Mouse (Mus musculus): ENCODE measurements at regions not wholly inside any gene's neighbourhood (a gene's known extent, or its start where the extent isn't known, plus 50 kb on each side); places are given as distances from the start of the nearest gene placed in this dataset.
A peak's percentile ranks its signal among the peaks of the same experiment; 100 is the strongest.

- no peak overlapping the region for H3K27ac ChIP-seq (ENCODE audit: low read depth, low read length)
- H3K4me2 ChIP-seq (replicated peaks; ENCODE audit: low read depth, low read length) = no peak overlapping the region
- no peak overlapping the region for H3K9ac ChIP-seq (ENCODE audit: low read depth, low read length)
- no peaks in the 10 kb centered on the region; the same call in 1 of the 2 replicates for H3K27me3 ChIP-seq (ENCODE audit: control insufficient read depth, insufficient read depth, low read length)
- no peak overlapping the region for H3K4me3 ChIP-seq (ENCODE audit: low read depth, low read length)
- peaks cover 20% of the 10 kb centered on the region for H3K4me1 ChIP-seq (replicated peaks; ENCODE audit: control insufficient read depth, insufficient read depth, low read length)
- ATAC-seq (ENCODE audit: low FRiP score) = no peak
- H3K36me3 ChIP-seq (ENCODE audit: control insufficient read depth, insufficient read depth, low read length) = no peaks in the 10 kb centered on the region
- no peaks in the 10 kb centered on the region for H3K9me3 ChIP-seq (ENCODE audit: control insufficient read depth, low read length)
- 88% methylated on average over 5 of the region's 5 CpGs for WGBS
- no peak for DNase-seq (ENCODE audit: low spot score)
Measured at GRCm38 (mm10) chr5:111635092-111635491, 98.6 kb upstream of the Gm26897 start.

GRCm38 (mm10) chr5:111636969-111637368 lies 96.8 kb upstream of the Gm26897 start:
- Histone ChIP-seq H3K27ac (ENCODE audit: low read depth, low read length) (no peak overlapping the region), H3K4me1 (replicated peaks; ENCODE audit: control insufficient read depth, insufficient read depth, low read length) (peaks cover 14% of the 10 kb centered on the region)

DNA sequence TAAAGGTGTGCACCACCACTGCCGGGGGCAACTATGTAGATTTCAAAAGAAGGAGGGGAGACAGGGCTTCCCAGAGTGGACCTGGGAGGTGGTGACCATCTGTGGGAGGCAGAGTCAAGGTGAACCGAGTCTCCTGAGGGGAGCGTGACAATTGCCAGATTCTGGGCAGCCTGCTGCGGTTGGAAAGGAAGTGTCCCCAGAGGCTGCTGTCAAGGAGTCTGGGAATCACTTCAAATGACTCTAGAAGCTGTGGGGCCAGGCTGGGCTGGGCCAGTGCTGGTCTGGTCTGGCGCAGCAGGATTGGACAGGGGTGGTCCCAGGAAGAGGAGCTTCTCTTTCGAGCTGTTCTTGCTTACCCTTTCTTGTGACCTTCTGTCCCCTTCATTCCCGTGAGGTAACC lies 95.4 kb upstream of the Gm26897 start:
- no peak overlapping the region for H3K27ac ChIP-seq (ENCODE audit: low read depth, low read length)

More at GRCm38 (mm10) chr5:111636969-111637368, 96.8 kb upstream of the Gm26897 start:
- no peaks in the 10 kb centered on the region for H3K36me3 ChIP-seq (ENCODE audit: control insufficient read depth, insufficient read depth, low read length)
- no peaks in the 10 kb centered on the region for H3K9me3 ChIP-seq (ENCODE audit: control insufficient read depth, low read length)
- ATAC-seq (ENCODE audit: low FRiP score) (no peak), DNase-seq (ENCODE audit: low spot score) (no peak)
- no peak overlapping the region for H3K9ac ChIP-seq (ENCODE audit: low read depth, low read length)
- H3K27me3 ChIP-seq (ENCODE audit: control insufficient read depth, insufficient read depth, low read length) = no peaks in the 10 kb centered on the region; the same call in 1 of the 2 replicates
- WGBS = 56% methylated on average over 4 of the region's 4 CpGs
- no peak overlapping the region for H3K4me3 ChIP-seq (ENCODE audit: low read depth, low read length)
- H3K4me2 ChIP-seq (replicated peaks; ENCODE audit: low read depth, low read length) = no peak overlapping the region

GRCm38 (mm10) chr5:111639476-111640287 lies 94.0 kb upstream of the Gm26897 start:
- Histone ChIP-seq H3K36me3 (ENCODE audit: control insufficient read depth, insufficient read depth, low read length) (no peaks in the 10 kb centered on the region), H3K9me3 (ENCODE audit: control insufficient read depth, low read length) (no peaks in the 10 kb centered on the region), H3K27me3 (ENCODE audit: control insufficient read depth, insufficient read depth, low read length) (no peaks in the 10 kb centered on the region; the same call in 1 of the 2 replicates), H3K4me2 (replicated peaks; ENCODE audit: low read depth, low read length) (peak overlapping the region; percentile 36), H3K4me1 (replicated peaks; ENCODE audit: control insufficient read depth, insufficient read depth, low read length) (peaks cover 13% of the 10 kb centered on the region), H3K4me3 (ENCODE audit: low read depth, low read length) (0 out of 2 replicates have a peak overlapping the region, but pooled peaks have one; percentile 6), H3K27ac (ENCODE audit: low read depth, low read length) (peak overlapping the region; percentile 54; the same call in 1 of the 2 replicates), H3K9ac (ENCODE audit: low read depth, low read length) (peak overlapping the region; percentile 34; the same call in 1 of the 2 replicates)
- peak; percentile 58 for ATAC-seq (ENCODE audit: low FRiP score)
- WGBS = 3% methylated on average over 28 of the region's 29 CpGs
- no peak for DNase-seq (ENCODE audit: low spot score)

More for the DNA sequence above, 95.4 kb upstream of the Gm26897 start:
- WGBS = 64% methylated on average over 7 of the region's 7 CpGs
- Histone ChIP-seq H3K4me1 (replicated peaks; ENCODE audit: control insufficient read depth, insufficient read depth, low read length) (peaks cover 13% of the 10 kb centered on the region), H3K27me3 (ENCODE audit: control insufficient read depth, insufficient read depth, low read length) (no peaks in the 10 kb centered on the region; the same call in 1 of the 2 replicates), H3K4me2 (replicated peaks; ENCODE audit: low read depth, low read length) (no peak overlapping the region), H3K4me3 (ENCODE audit: low read depth, low read length) (no peak overlapping the region), H3K9ac (ENCODE audit: low read depth, low read length) (no peak overlapping the region), H3K9me3 (ENCODE audit: control insufficient read depth, low read length) (no peaks in the 10 kb centered on the region), H3K36me3 (ENCODE audit: control insufficient read depth, insufficient read depth, low read length) (no peaks in the 10 kb centered on the region)
- ATAC-seq (ENCODE audit: low FRiP score) = no peak
- DNase-seq (ENCODE audit: low spot score) = no peak

- no peak for ATAC-seq (ENCODE audit: low FRiP score)
- WGBS = 46% methylated on average over 7 of the region's 7 CpGs
- Histone ChIP-seq H3K4me3 (ENCODE audit: low read depth, low read length) (no peak overlapping the region), H3K4me2 (replicated peaks; ENCODE audit: low read depth, low read length) (no peak overlapping the region), H3K27me3 (ENCODE audit: control insufficient read depth, insufficient read depth, low read length) (no peaks in the 10 kb centered on the region; the same call in 1 of the 2 replicates), H3K27ac (ENCODE audit: low read depth, low read length) (no peak overlapping the region), H3K4me1 (replicated peaks; ENCODE audit: control insufficient read depth, insufficient read depth, low read length) (peaks cover 13% of the 10 kb centered on the region), H3K9ac (ENCODE audit: low read depth, low read length) (no peak overlapping the region), H3K9me3 (ENCODE audit: control insufficient read depth, low read length) (no peaks in the 10 kb centered on the region), H3K36me3 (ENCODE audit: control insufficient read depth, insufficient read depth, low read length) (no peaks in the 10 kb centered on the region)
- no peak for DNase-seq (ENCODE audit: low spot score)
Measured at GRCm38 (mm10) chr5:111640976-111641375, 92.7 kb upstream of the Gm26897 start.

DNA sequence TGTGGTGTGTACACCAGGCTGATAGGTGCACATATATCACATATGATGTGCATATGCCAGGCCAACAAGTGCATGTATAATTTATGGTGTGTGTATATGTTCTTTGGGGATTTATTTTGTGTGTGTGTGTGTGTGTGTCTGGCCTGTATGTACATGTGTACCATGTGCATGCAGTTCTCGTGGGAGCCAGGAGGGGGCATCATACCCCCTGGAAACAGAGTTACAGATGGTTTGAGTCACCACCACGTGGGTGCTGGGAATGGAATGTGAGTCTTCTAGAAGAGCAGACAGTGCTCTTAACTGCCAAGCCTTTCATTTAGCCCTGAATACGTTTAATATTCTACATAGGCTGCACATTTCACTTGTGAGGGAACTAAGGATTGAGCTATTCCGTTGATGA lies 92.0 kb upstream of the Gm26897 start:
- H3K9me3 ChIP-seq (ENCODE audit: control insufficient read depth, low read length) = no peaks in the 10 kb centered on the region
- 87% methylated on average over 4 of the region's 4 CpGs for WGBS
- ATAC-seq (ENCODE audit: low FRiP score) = no peak
- H3K27ac ChIP-seq (ENCODE audit: low read depth, low read length) = no peak overlapping the region
- no peak overlapping the region for H3K4me3 ChIP-seq (ENCODE audit: low read depth, low read length)
- no peak overlapping the region for H3K9ac ChIP-seq (ENCODE audit: low read depth, low read length)
- no peaks in the 10 kb centered on the region; the same call in 1 of the 2 replicates for H3K27me3 ChIP-seq (ENCODE audit: control insufficient read depth, insufficient read depth, low read length)
- no peaks in the 10 kb centered on the region for H3K36me3 ChIP-seq (ENCODE audit: control insufficient read depth, insufficient read depth, low read length)
- no peak overlapping the region for H3K4me2 ChIP-seq (replicated peaks; ENCODE audit: low read depth, low read length)
- DNase-seq (ENCODE audit: low spot score) = no peak
- H3K4me1 ChIP-seq (replicated peaks; ENCODE audit: control insufficient read depth, insufficient read depth, low read length) = peaks cover 13% of the 10 kb centered on the region

DNA sequence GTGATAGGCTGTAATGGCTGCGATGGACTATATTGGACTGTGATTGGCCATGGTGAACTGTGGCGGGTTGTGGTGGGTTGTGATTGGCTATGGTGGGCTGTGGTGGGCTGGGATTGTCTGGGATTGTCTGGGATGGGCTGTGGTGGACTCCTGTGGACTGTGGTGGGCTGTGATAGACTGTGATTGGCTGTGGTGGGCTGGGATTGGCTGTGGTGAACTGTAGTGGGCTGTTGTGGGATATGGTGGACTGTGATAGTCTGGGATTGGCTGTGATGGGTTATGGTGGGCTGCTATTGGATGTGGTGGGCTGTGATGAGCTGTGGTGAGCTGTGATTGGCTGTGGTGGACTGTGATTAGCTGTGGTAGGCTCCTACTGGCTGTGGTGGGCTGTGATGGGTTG lies 89.6 kb upstream of the Gm26897 start:
- 93% methylated on average over 2 of the region's 2 CpGs for WGBS
- no peaks in the 10 kb centered on the region for H3K36me3 ChIP-seq (ENCODE audit: control insufficient read depth, insufficient read depth, low read length)
- ATAC-seq (ENCODE audit: low FRiP score) (no peak), DNase-seq (ENCODE audit: low spot score) (no peak)
- no peak overlapping the region for H3K27ac ChIP-seq (ENCODE audit: low read depth, low read length)
- no peak overlapping the region for H3K4me2 ChIP-seq (replicated peaks; ENCODE audit: low read depth, low read length)
- H3K9me3 ChIP-seq (ENCODE audit: control insufficient read depth, low read length) = no peaks in the 10 kb centered on the region
- no peaks in the 10 kb centered on the region; the same call in 1 of the 2 replicates for H3K27me3 ChIP-seq (ENCODE audit: control insufficient read depth, insufficient read depth, low read length)
- no peak overlapping the region for H3K4me3 ChIP-seq (ENCODE audit: low read depth, low read length)
- H3K9ac ChIP-seq (ENCODE audit: low read depth, low read length) = no peak overlapping the region
- H3K4me1 ChIP-seq (replicated peaks; ENCODE audit: control insufficient read depth, insufficient read depth, low read length) = peaks cover 23% of the 10 kb centered on the region

DNA sequence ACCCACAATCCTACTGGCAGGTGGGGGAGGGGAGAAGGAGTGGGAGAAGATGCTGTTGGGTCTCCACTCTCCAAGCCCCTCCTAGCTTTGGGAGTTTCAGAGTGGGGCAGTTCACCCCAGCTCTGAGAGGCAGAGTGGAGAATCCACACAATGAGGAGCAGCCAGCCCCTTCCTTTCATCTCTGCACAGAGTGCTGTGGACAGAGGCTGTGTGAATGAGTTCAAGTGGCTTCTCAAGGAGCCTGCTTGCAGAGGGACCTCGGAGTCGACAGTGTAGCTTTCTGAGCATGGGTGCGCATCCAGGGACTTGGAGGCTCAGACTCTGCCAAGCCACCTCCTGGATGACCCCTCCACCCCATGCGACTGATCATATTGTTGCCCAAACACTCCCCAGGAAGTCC lies 88.9 kb upstream of the Gm26897 start:
- DNase-seq (ENCODE audit: low spot score) (no peak), ATAC-seq (ENCODE audit: low FRiP score) (no peak)
- H3K9ac ChIP-seq (ENCODE audit: low read depth, low read length) = 0 out of 2 replicates have a peak overlapping the region, but pooled peaks have one; percentile 27
- WGBS = 63% methylated on average over 4 of the region's 4 CpGs
- H3K9me3 ChIP-seq (ENCODE audit: control insufficient read depth, low read length) = no peaks in the 10 kb centered on the region
- no peaks in the 10 kb centered on the region for H3K36me3 ChIP-seq (ENCODE audit: control insufficient read depth, insufficient read depth, low read length)
- H3K4me3 ChIP-seq (ENCODE audit: low read depth, low read length) = no peak overlapping the region
- no peak overlapping the region for H3K27ac ChIP-seq (ENCODE audit: low read depth, low read length)
- no peaks in the 10 kb centered on the region; the same call in 1 of the 2 replicates for H3K27me3 ChIP-seq (ENCODE audit: control insufficient read depth, insufficient read depth, low read length)
- H3K4me1 ChIP-seq (replicated peaks; ENCODE audit: control insufficient read depth, insufficient read depth, low read length) = peaks cover 23% of the 10 kb centered on the region
- H3K4me2 ChIP-seq (replicated peaks; ENCODE audit: low read depth, low read length) = no peak overlapping the region
